Mouse (Mus musculus) lung, postnatal 0 days (tissue): ENCODE results near the gene Aifm2.

Experiments used
- CTCF ChIP-seq: IDR thresholded peaks from 2 replicates; pipeline ENCODE4 v1.5.1; 2016; ENCODE audit warnings: antibody characterized with exemption, mild to moderate bottlenecking
- EP300 ChIP-seq: IDR thresholded peaks from 2 replicates; pipeline ENCODE4 v1.6.1; 2016; ENCODE audit warnings: antibody characterized with exemption, mild to moderate bottlenecking, control low read depth

DNA sequence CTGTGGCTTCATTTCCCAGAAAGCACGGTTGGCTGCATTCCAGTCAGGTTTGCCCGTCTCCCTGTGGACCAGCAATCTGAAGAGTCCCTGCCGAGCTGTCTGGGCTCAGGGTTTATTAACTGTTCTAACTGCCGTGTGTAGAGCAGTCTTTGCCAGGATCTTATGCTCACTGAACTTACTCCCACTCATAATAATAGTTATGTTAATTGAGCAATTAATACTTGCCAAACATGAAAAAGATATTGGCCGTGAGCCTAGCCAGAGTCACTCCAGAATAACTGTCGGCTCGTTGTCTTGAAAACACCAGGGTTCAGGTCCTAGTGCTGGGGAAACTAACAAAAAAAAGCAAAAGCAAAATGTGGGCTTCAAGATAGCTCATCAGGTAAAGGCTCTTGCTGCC lies 45.8 kb upstream of the Aifm2 start:
- TF ChIP-seq EP300, result no peak
- TF ChIP-seq CTCF, result no peak
